Mouse (Mus musculus): ENCODE data around the gene Galm. TPM values are rescaled to one million over a fixed set of nuclear protein-coding genes. Genes with fewer than 3 reads are reported as not detected.

The Galm gene
- polyA plus RNA-seq, 1 experiment: 2.5 TPM

GRCm38 (mm10) chr17:80088168-80088567 is 39.1 kb upstream of the Galm start:
- TF ChIP-seq E2F4 (IDR thresholded peaks at IDR 0.05; ENCODE audit: insufficient read depth) (no peak), MYOG (IDR thresholded peaks at IDR 0.05; ENCODE audit: control insufficient read depth in 1 of 3, insufficient read depth in 1 of 3, insufficient read length in 2 of 3, low read depth in 2 of 3) (no peak), SRF (IDR thresholded peaks at IDR 0.05; ENCODE audit: control insufficient read depth, insufficient read length, low read depth) (no peak), MYOD1 (IDR thresholded peaks at IDR 0.05; ENCODE audit: control insufficient read depth in 1 of 3, insufficient read length in 2 of 3, low read depth in 2 of 3) (peak in 1 of 3 experiments; percentile 29), MAX (IDR thresholded peaks at IDR 0.05; ENCODE audit: low read depth) (no peak), TCF12 (IDR thresholded peaks at IDR 0.05; ENCODE audit: insufficient read depth, poor library complexity, severe bottlenecking) (no peak)
- no peak overlapping the region for H3K4me2 ChIP-seq (ENCODE audit: low read depth)
- no peak overlapping the region for H3ac ChIP-seq (ENCODE audit: control insufficient read depth, insufficient read length)
- H3K4me3 ChIP-seq: no peak overlapping the region
- no peaks in the 10 kb centered on the region for H3K79me2 ChIP-seq (ENCODE audit: control insufficient read depth, insufficient read depth)
- no peaks in the 10 kb centered on the region for H3K36me3 ChIP-seq (ENCODE audit: control insufficient read depth, insufficient read depth)
- no peaks in the 10 kb centered on the region for H3K27me3 ChIP-seq (ENCODE audit: control insufficient read depth, insufficient read depth, insufficient read length)

DNA sequence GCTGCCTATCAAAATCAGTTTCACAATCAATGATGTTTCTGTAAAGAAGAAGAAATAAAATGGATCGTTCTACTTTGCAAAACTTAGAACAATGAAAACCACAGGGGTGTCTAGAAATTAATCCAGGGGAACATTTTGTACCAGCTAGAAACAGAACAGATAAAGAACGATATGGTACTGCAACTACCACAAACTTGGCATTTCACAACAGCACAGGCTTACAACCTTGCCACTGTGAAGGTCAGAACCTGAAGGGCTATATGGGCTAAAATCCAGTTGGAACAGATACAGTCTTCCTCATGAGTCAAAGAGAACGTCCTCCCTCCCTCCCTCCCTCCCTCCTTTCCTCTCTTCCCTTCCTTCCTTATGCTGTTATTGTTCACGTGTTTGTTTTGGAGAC is 36.7 kb upstream of the Galm start:
- H3K27me3 ChIP-seq (ENCODE audit: control insufficient read depth, insufficient read depth, insufficient read length): no peaks in the 10 kb centered on the region
- TF ChIP-seq USF1 (IDR thresholded peaks at IDR 0.05; ENCODE audit: low read depth) (no peak), MAX (IDR thresholded peaks at IDR 0.05; ENCODE audit: low read depth) (no peak), TCF12 (IDR thresholded peaks at IDR 0.05; ENCODE audit: insufficient read depth, poor library complexity, severe bottlenecking) (no peak), TCF3 (IDR thresholded peaks at IDR 0.05; ENCODE audit: insufficient read length, low read depth) (no peak), POLR2AphosphoS2 (IDR thresholded peaks at IDR 0.05; ENCODE audit: insufficient read length, low read depth) (no peak), CEBPB (IDR thresholded peaks at IDR 0.05; ENCODE audit: insufficient read depth, poor library complexity, severe bottlenecking) (no peak), SRF (IDR thresholded peaks at IDR 0.05; ENCODE audit: control insufficient read depth, insufficient read length, low read depth) (no peak), POLR2A (IDR thresholded peaks at IDR 0.05; ENCODE audit: insufficient read length, low read depth) (no peak), MYOD1 (IDR thresholded peaks at IDR 0.05; ENCODE audit: control insufficient read depth in 1 of 3, insufficient read length in 2 of 3, low read depth in 2 of 3) (no peak), E2F4 (IDR thresholded peaks at IDR 0.05; ENCODE audit: insufficient read depth) (no peak), REST (IDR thresholded peaks at IDR 0.05; ENCODE audit: insufficient read depth, insufficient read length) (no peak)
- no peak overlapping the region for H3K4me2 ChIP-seq (ENCODE audit: low read depth)
- H3ac ChIP-seq (ENCODE audit: control insufficient read depth, insufficient read length): no peak overlapping the region
- no peaks in the 10 kb centered on the region for H3K79me2 ChIP-seq (ENCODE audit: control insufficient read depth, insufficient read depth)
- no peaks in the 10 kb centered on the region for H3K36me3 ChIP-seq (ENCODE audit: control insufficient read depth, insufficient read depth)
- H3K4me3 ChIP-seq: no peak overlapping the region

- no peak overlapping the region for H3K4me3 ChIP-seq
- no peaks in the 10 kb centered on the region for H3K79me2 ChIP-seq (ENCODE audit: control insufficient read depth, insufficient read depth)
- H3ac ChIP-seq (ENCODE audit: control insufficient read depth, insufficient read length): no peak overlapping the region
- no peaks in the 10 kb centered on the region for H3K27me3 ChIP-seq (ENCODE audit: control insufficient read depth, insufficient read depth, insufficient read length)
- no peaks in the 10 kb centered on the region for H3K36me3 ChIP-seq (ENCODE audit: control insufficient read depth, insufficient read depth)
- TF ChIP-seq E2F4 (IDR thresholded peaks at IDR 0.05; ENCODE audit: insufficient read depth) (no peak), TCF12 (IDR thresholded peaks at IDR 0.05; ENCODE audit: insufficient read depth, poor library complexity, severe bottlenecking) (no peak), TCF3 (IDR thresholded peaks at IDR 0.05; ENCODE audit: insufficient read length, low read depth) (no peak), SRF (IDR thresholded peaks at IDR 0.05; ENCODE audit: control insufficient read depth, insufficient read length, low read depth) (no peak), USF1 (IDR thresholded peaks at IDR 0.05; ENCODE audit: low read depth) (no peak), REST (IDR thresholded peaks at IDR 0.05; ENCODE audit: insufficient read depth, insufficient read length) (no peak), POLR2A (IDR thresholded peaks at IDR 0.05; ENCODE audit: insufficient read length, low read depth) (no peak)
- H3K4me2 ChIP-seq (ENCODE audit: low read depth): no peak overlapping the region
These were observed 35.3 kb upstream of the Galm start for GRCm38 (mm10) chr17:80091879-80092549.

DNA sequence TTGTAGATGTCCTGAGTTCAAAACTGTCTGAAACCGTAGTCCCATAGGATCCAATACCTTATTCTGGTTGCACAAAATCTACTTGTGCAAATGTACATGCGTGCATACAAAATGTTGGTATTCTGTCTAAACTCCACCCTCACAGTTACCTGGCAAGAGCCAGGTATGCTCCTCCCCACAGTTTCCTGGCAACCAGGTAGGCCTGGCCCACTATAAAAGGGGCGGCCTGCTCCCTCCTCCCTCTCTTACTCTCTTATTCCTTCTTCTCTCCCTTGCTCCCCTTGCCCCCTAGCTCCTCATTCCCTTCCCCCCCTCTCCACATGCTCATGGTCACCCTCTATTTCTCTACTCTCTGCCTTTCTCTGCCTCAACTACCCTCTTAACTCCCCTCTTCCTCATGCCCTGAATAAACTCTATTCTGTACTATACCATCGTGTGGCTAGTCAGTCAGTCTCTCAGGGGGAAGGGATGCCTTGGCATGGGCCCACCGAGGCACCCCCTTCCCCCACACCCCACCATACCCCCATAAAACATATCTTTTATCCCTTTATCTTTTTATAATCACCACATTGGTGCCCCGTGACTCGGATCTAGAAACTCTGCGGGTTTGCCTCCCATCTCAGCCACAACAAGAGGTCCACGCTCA is 31.9 kb upstream of the Galm start:
- TF ChIP-seq REST (IDR thresholded peaks at IDR 0.05; ENCODE audit: insufficient read depth, insufficient read length): no peak
- no peak for TF ChIP-seq TCF12 (IDR thresholded peaks at IDR 0.05; ENCODE audit: insufficient read depth, poor library complexity, severe bottlenecking)
- TF ChIP-seq E2F4 (IDR thresholded peaks at IDR 0.05; ENCODE audit: insufficient read depth): no peak
- no peak for TF ChIP-seq MYOD1 (IDR thresholded peaks at IDR 0.05; ENCODE audit: control insufficient read depth in 1 of 3, insufficient read length in 2 of 3, low read depth in 2 of 3)
- TF ChIP-seq POLR2A (IDR thresholded peaks at IDR 0.05; ENCODE audit: insufficient read length, low read depth): no peak
- TF ChIP-seq MYOG (IDR thresholded peaks at IDR 0.05; ENCODE audit: control insufficient read depth in 1 of 3, insufficient read depth in 1 of 3, insufficient read length in 2 of 3, low read depth in 2 of 3): no peak
- TF ChIP-seq MAX (IDR thresholded peaks at IDR 0.05; ENCODE audit: low read depth): no peak
- no peak for TF ChIP-seq SRF (IDR thresholded peaks at IDR 0.05; ENCODE audit: control insufficient read depth, insufficient read length, low read depth)
- no peak for TF ChIP-seq POLR2AphosphoS2 (IDR thresholded peaks at IDR 0.05; ENCODE audit: insufficient read length, low read depth)
- TF ChIP-seq CEBPB (IDR thresholded peaks at IDR 0.05; ENCODE audit: insufficient read depth, poor library complexity, severe bottlenecking): no peak
- no peak for TF ChIP-seq TCF3 (IDR thresholded peaks at IDR 0.05; ENCODE audit: insufficient read length, low read depth)
- TF ChIP-seq USF1 (IDR thresholded peaks at IDR 0.05; ENCODE audit: low read depth): no peak
- Histone ChIP-seq H3K4me3 (no peak overlapping the region), H3K79me2 (ENCODE audit: control insufficient read depth, insufficient read depth) (no peaks in the 10 kb centered on the region), H3K36me3 (ENCODE audit: control insufficient read depth, insufficient read depth) (no peaks in the 10 kb centered on the region), H3K27me3 (ENCODE audit: control insufficient read depth, insufficient read depth, insufficient read length) (no peaks in the 10 kb centered on the region), H3K4me2 (ENCODE audit: low read depth) (no peak overlapping the region), H3ac (ENCODE audit: control insufficient read depth, insufficient read length) (no peak overlapping the region)
